Mouse (Mus musculus): ENCODE results near the gene Cdc26.

Cdc26 gene

GRCm38 (mm10) chr4:62408601-62409282 lies at the start of gene Cdc26, which contains the start of gene Prpf4:
Gene Cdc26, minus strand, starts transcription at chr4:62408642.
Gene Prpf4, plus strand, starts transcription at chr4:62408797.
- peak; percentile 98 for DNase-seq (ENCODE audit: low spot score)

- DNase-seq (ENCODE audit: low spot score): no peak
Observed at GRCm38 (mm10) chr4:62454995-62455394, 46.6 kb upstream of the Cdc26 start.

- no peak for DNase-seq (ENCODE audit: low spot score)
Observed at GRCm38 (mm10) chr4:62440986-62441385, 32.5 kb upstream of the Cdc26 start.

- no peak for DNase-seq (ENCODE audit: low spot score)
Observed at GRCm38 (mm10) chr4:62440544-62440943, 32.1 kb upstream of the Cdc26 start.

- DNase-seq (ENCODE audit: low spot score): no peak
Observed at GRCm38 (mm10) chr4:62439793-62440192, 31.4 kb upstream of the Cdc26 start.

- DNase-seq (ENCODE audit: low spot score): no peak
Observed at GRCm38 (mm10) chr4:62437871-62438270, 29.4 kb upstream of the Cdc26 start.

GRCm38 (mm10) chr4:62437256-62437778 lies 28.9 kb upstream of the Cdc26 start:
- no peak for DNase-seq (ENCODE audit: low spot score)

GRCm38 (mm10) chr4:62435081-62435480 lies 26.6 kb upstream of the Cdc26 start, which contains the start of gene Rnf183:
Gene Rnf183, minus strand, starts transcription at chr4:62435252.
- no peak for DNase-seq (ENCODE audit: low spot score)

GRCm38 (mm10) chr4:62433939-62434870 lies 25.8 kb upstream of the Cdc26 start:
- DNase-seq (ENCODE audit: low spot score): no peak

GRCm38 (mm10) chr4:62431522-62431921 lies 23.1 kb upstream of the Cdc26 start:
- DNase-seq (ENCODE audit: low spot score): no peak

- no peak for DNase-seq (ENCODE audit: low spot score)
Observed at GRCm38 (mm10) chr4:62430678-62431077, 22.2 kb upstream of the Cdc26 start.

- DNase-seq (ENCODE audit: low spot score): no peak
Observed at GRCm38 (mm10) chr4:62429616-62430015, 21.2 kb upstream of the Cdc26 start.

GRCm38 (mm10) chr4:62427978-62428758 lies 19.7 kb upstream of the Cdc26 start:
- no peak for DNase-seq (ENCODE audit: low spot score)

- DNase-seq (ENCODE audit: low spot score): no peak
Observed at GRCm38 (mm10) chr4:62425891-62426290, 17.4 kb upstream of the Cdc26 start.

GRCm38 (mm10) chr4:62419091-62419490 lies 10.6 kb upstream of the Cdc26 start:
- no peak for DNase-seq (ENCODE audit: low spot score)

GRCm38 (mm10) chr4:62418448-62418847 lies 10.0 kb upstream of the Cdc26 start:
- DNase-seq (ENCODE audit: low spot score): no peak

GRCm38 (mm10) chr4:62411606-62412005 lies 3.2 kb upstream of the Cdc26 start:
- no peak for DNase-seq (ENCODE audit: low spot score)

GRCm38 (mm10) chr4:62410325-62410724 lies 1.9 kb upstream of the Cdc26 start:
- no peak for DNase-seq (ENCODE audit: low spot score)

- no peak for DNase-seq (ENCODE audit: low spot score)
Observed at GRCm38 (mm10) chr4:62409615-62410014, 1.2 kb upstream of the Cdc26 start.

GRCm38 (mm10) chr4:62407730-62408582 lies 486 bp downstream of the Cdc26 start:
- DNase-seq (ENCODE audit: low spot score): peak; percentile 25

GRCm38 (mm10) chr4:62406133-62406532 lies 2.3 kb downstream of the Cdc26 start:
- DNase-seq (ENCODE audit: low spot score): no peak

All from left cerebral cortex, adult 11 months (tissue).